Mouse (Mus musculus): ENCODE data around the gene Coq3. TPM values are rescaled to one million over a fixed set of nuclear protein-coding genes. Genes with fewer than 3 reads are reported as not detected.

Coq3 gene
- 2.9 and 11.6 TPM in 2 replicates for polyA plus RNA-seq (2012; ENCODE audit: low replicate concordance)

GRCm38 (mm10) chr4:21879565-21880220, at the start of gene Coq3:
TSS of gene Coq3 (plus strand) at chr4:21879673.

GRCm38 (mm10) chr4:21847481-21848286, 31.8 kb upstream of the Coq3 start, which contains the start of gene Pnisr:
TSS of gene Pnisr (plus strand) at chr4:21847583.

GRCm38 (mm10) chr4:21930971-21931771, 51.7 kb downstream of the Coq3 start, which contains the start of gene Faxc:
TSS of gene Faxc (plus strand) at chr4:21931329.

Other genes with a start within 250 kb of the Coq3 start
- gene Prdm13, start 193.7 kb upstream of the Coq3 start, polyA plus RNA-seq (2012; ENCODE audit: low replicate concordance): not detected in 2 replicates
- gene Ccnc, start 152.0 kb upstream of the Coq3 start, polyA plus RNA-seq (2012; ENCODE audit: low replicate concordance): 2.5 TPM in 1 of 2 replicates, not detected in the other
- 4.2 and 6.5 TPM in 2 replicates for gene Usp45, start 112.5 kb upstream of the Coq3 start, polyA plus RNA-seq (2012; ENCODE audit: low replicate concordance)
- gene Tstd3, start 112.5 kb upstream of the Coq3 start, polyA plus RNA-seq (2012; ENCODE audit: low replicate concordance): 0.33 and 4.7 TPM in 2 replicates
- gene Pnisr, start 32.1 kb upstream of the Coq3 start, polyA plus RNA-seq (2012; ENCODE audit: low replicate concordance): 4.2 and 65.4 TPM in 2 replicates
- gene Faxc, start 51.7 kb downstream of the Coq3 start, polyA plus RNA-seq (2012; ENCODE audit: low replicate concordance): not detected in 2 replicates